Mouse (Mus musculus) forebrain, embryonic 15.5 days (tissue): ENCODE data around the gene Ccsap. TPM values are rescaled to one million over a fixed set of nuclear protein-coding genes. Genes with fewer than 3 reads are reported as not detected.

ENCODE experiments used
- ATAC-seq: fragments of 200-750 bp; cut with Nextera tagmentation; replicated peaks from 2 replicates; pipeline ENCODE4 v1.8.0; 2017; ENCODE audit warnings: mild to moderate bottlenecking, moderate TSS enrichment, moderate library complexity
- H3K27ac ChIP-seq: fragments of 300-500 bp; sonication (generic); replicated peaks from 2 replicates; pipeline ENCODE4 v1.5.1; 2015; ENCODE audit warnings: mild to moderate bottlenecking, inconsistent platforms
- H3K27me3 ChIP-seq: fragments of 300-500 bp; sonication (generic); 2 replicates; pipeline ENCODE4 v1.6.1; 2015; ENCODE audit warnings: inconsistent platforms
- H3K36me3 ChIP-seq: fragments of 300-500 bp; sonication (generic); 2 replicates; pipeline ENCODE4 v1.6.1; 2015; ENCODE audit warnings: mild to moderate bottlenecking, inconsistent platforms
- H3K4me1 ChIP-seq: fragments of 300-500 bp; sonication (generic); 2 replicates; pipeline ENCODE4 v1.6.1; 2015; ENCODE audit warnings: inconsistent platforms
- H3K4me2 ChIP-seq: fragments of 300-500 bp; sonication (generic); replicated peaks from 2 replicates; pipeline ENCODE4 v1.6.1; 2015; ENCODE audit warnings: mild to moderate bottlenecking, inconsistent platforms
- H3K4me3 ChIP-seq: fragments of 300-500 bp; sonication (generic); 2 replicates; pipeline ENCODE4 v1.5.1; 2015; ENCODE audit warnings: mild to moderate bottlenecking, inconsistent platforms
- H3K9ac ChIP-seq: fragments of 300-500 bp; sonication (generic); replicated peaks from 2 replicates; pipeline ENCODE4 v1.6.1; 2015; ENCODE audit warnings: mild to moderate bottlenecking, inconsistent platforms
- H3K9me3 ChIP-seq: fragments of 300-500 bp; sonication (generic); 2 replicates; pipeline ENCODE4 v1.6.1; 2016; ENCODE audit warnings: inconsistent platforms
- WGBS: fragments of 180-500 bp; shearing (Covaris S2); methylation state at CpG from one replicate; pipeline ENCODE4 v1.1.7; 2015; ENCODE audit warnings: mixed read lengths; 5-methylcytosine and 5-hydroxymethylcytosine counted together
- polyA plus RNA-seq: library from polyadenylated mRNA; unstranded; fragments of >200 nt; fragmentation: Nextera tagmentation; extraction: Ambion mirVana; gene quantifications from 2 replicates; pipeline ENCODE4 v1.2.1, GENCODE M21; 2015

Ccsap gene
- polyA plus RNA-seq, 1 experiment from 2014 or later = 8.2 TPM

- Histone ChIP-seq H3K36me3 (no peaks in the 10 kb centered on the region), H3K4me3 (no peak overlapping the region), H3K9me3 (no peaks in the 10 kb centered on the region), H3K4me2 (no peak overlapping the region), H3K4me1 (peaks cover 37% of the 10 kb centered on the region), H3K27me3 (no peaks in the 10 kb centered on the region), H3K27ac (no peak overlapping the region), H3K9ac (no peak overlapping the region)
- ATAC-seq = no peak
- WGBS = 79% methylated on average over 7 of the region's 7 CpGs
These were observed 51.3 kb downstream of the Ccsap start for GRCm38 (mm10) chr8:123808671-123809070.

- no peak for ATAC-seq
- H3K9ac ChIP-seq = no peak overlapping the region
- peaks cover 37% of the 10 kb centered on the region for H3K4me1 ChIP-seq
- peak overlapping the region; percentile 80; the same call in 1 of the 2 replicates for H3K4me2 ChIP-seq
- WGBS = 66% methylated on average over 6 of the region's 6 CpGs
- H3K4me3 ChIP-seq = no peak overlapping the region
- no peak overlapping the region for H3K27ac ChIP-seq
- H3K9me3 ChIP-seq = no peaks in the 10 kb centered on the region
- no peaks in the 10 kb centered on the region for H3K36me3 ChIP-seq
- no peaks in the 10 kb centered on the region for H3K27me3 ChIP-seq
These were observed 52.0 kb downstream of the Ccsap start for GRCm38 (mm10) chr8:123807852-123808573.

- H3K9ac ChIP-seq = peak overlapping the region; percentile 91
- H3K27ac ChIP-seq = no peak overlapping the region
- ATAC-seq = no peak
- H3K4me2 ChIP-seq = peak overlapping the region; percentile 80
- H3K4me3 ChIP-seq = peak overlapping the region; percentile 83
- H3K36me3 ChIP-seq = no peaks in the 10 kb centered on the region
- H3K9me3 ChIP-seq = no peaks in the 10 kb centered on the region
- H3K27me3 ChIP-seq = no peaks in the 10 kb centered on the region
- WGBS = 7% methylated on average over 14 of the region's 14 CpGs
- H3K4me1 ChIP-seq = peaks cover 37% of the 10 kb centered on the region
These were observed 53.0 kb downstream of the Ccsap start for GRCm38 (mm10) chr8:123807024-123807431.

DNA sequence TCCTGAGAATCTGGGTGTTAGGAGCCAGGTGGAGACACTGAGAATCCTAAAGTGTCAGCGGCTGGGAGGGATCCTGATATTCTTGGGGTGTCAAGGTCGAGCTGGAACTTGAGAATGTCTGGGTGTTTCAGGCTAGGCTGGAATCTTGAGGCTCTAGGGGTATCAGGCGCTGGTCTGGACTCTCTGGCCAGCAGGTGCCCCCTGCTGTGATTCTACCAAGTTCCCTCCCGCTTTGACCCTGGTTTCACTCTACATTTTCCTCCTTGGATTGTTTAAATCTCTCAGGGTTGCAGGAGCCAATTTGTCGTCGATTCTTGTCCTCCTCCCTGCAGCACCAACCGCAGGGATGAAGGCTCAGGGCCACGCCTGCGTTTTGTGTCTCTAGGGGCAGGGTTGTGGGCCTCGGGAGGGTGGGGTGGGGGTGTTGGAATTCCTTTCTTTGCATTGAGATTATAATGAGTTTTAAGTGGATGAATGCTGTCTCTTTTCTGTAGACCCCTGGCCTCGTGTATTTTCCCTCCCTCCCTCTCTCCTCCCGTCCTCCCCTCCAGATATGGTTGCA is 53.6 kb downstream of the Ccsap start:
- H3K36me3 ChIP-seq = no peaks in the 10 kb centered on the region
- WGBS = under 1% methylated on average over 12 of the region's 12 CpGs
- no peaks in the 10 kb centered on the region for H3K9me3 ChIP-seq
- peak overlapping the region; percentile 91 for H3K9ac ChIP-seq
- peak overlapping the region; percentile 83 for H3K4me3 ChIP-seq
- H3K4me1 ChIP-seq = peaks cover 37% of the 10 kb centered on the region
- no peak for ATAC-seq
- H3K4me2 ChIP-seq = peak overlapping the region; percentile 80
- no peaks in the 10 kb centered on the region for H3K27me3 ChIP-seq
- peak overlapping the region; percentile 76 for H3K27ac ChIP-seq

- Histone ChIP-seq H3K27me3 (no peaks in the 10 kb centered on the region), H3K4me2 (peak within 1 kb of the TSS; percentile 80), H3K9me3 (no peaks in the 10 kb centered on the region), H3K9ac (peak within 1 kb of the TSS; percentile 91), H3K36me3 (no peaks in the 10 kb centered on the region), H3K4me1 (peaks cover 37% of the 10 kb centered on the region), H3K4me3 (peak within 1 kb of the TSS; percentile 83), H3K27ac (peak within 1 kb of the TSS; percentile 76)
- ATAC-seq = peak; percentile 95
- WGBS = under 1% methylated on average over 47 of the region's 48 CpGs
These were observed 54.2 kb downstream of the Ccsap start, which contains the start of gene Rab4a for GRCm38 (mm10) chr8:123805718-123806373. TSS of gene Rab4a (plus strand) at chr8:123805985.

DNA sequence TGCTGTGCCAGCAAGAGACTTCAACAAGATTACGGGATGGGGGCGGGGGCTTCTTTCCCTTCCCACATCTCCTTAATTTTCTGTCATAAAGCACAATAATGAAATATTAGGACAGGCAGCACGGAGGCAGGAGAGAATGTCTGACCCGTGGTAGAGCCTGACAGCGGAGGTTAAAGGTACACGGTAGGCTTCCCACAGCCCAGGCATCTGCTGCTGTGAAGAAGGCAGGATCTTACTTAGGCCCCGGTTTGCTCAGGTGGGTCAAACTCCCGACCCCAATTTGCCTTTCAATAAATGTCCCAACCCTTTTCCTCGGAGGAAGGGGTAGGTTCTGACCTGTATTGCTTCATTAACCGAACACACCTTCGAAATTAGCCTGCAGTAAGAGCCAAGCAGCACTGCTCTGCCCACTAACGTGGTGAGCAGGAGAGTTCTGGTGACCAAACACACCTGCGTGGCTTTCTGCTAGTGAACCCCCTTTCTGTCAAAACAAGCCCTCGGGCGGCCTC is 54.7 kb downstream of the Ccsap start:
- Histone ChIP-seq H3K4me1 (peaks cover 37% of the 10 kb centered on the region), H3K4me3 (peak overlapping the region; percentile 83), H3K9me3 (no peaks in the 10 kb centered on the region), H3K4me2 (peak overlapping the region; percentile 80), H3K36me3 (no peaks in the 10 kb centered on the region), H3K27ac (peak overlapping the region; percentile 76), H3K9ac (peak overlapping the region; percentile 91), H3K27me3 (no peaks in the 10 kb centered on the region)
- peak; percentile 44 for ATAC-seq
- whole genome bisulfite sequencing = 15% methylated on average over 15 of the region's 15 CpGs

- no peak for ATAC-seq
These were observed 55.4 kb downstream of the Ccsap start for GRCm38 (mm10) chr8:123804586-123804985.

DNA sequence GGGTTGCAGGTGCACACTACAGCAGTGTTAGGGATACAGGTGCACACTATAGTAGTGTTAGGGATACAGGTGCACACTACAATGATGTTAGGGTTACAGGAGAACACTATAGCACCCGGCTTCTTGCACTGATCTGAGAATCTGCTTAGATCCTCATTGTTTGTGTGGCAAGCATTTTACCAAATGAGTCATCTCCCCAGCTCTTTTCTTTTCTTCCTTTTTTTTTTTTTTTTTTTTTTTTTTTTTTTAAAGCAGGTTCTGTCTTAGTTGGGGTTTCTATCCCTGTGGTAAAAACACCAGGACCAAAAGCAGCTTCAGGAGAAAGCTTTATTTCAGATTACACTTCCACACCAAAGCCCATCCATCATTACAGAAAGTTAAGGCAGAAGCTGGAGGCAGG is 56.4 kb downstream of the Ccsap start:
- Histone ChIP-seq H3K27me3 (no peaks in the 10 kb centered on the region), H3K27ac (no peak overlapping the region), H3K9ac (no peak overlapping the region), H3K36me3 (no peaks in the 10 kb centered on the region), H3K9me3 (no peaks in the 10 kb centered on the region), H3K4me3 (no peak overlapping the region), H3K4me1 (peaks cover 29% of the 10 kb centered on the region), H3K4me2 (no peak overlapping the region)
- no peak for ATAC-seq
- 79% methylated on average over 1 of the region's 1 CpGs for WGBS

More at GRCm38 (mm10) chr8:123804586-123804985, 55.4 kb downstream of the Ccsap start:
- Histone ChIP-seq H3K9ac (0 out of 2 replicates have a peak overlapping the region, but pooled peaks have one; percentile 91), H3K4me1 (peaks cover 37% of the 10 kb centered on the region), H3K4me2 (no peak overlapping the region), H3K27me3 (no peaks in the 10 kb centered on the region), H3K36me3 (no peaks in the 10 kb centered on the region), H3K27ac (no peak overlapping the region), H3K9me3 (no peaks in the 10 kb centered on the region), H3K4me3 (no peak overlapping the region)
- WGBS = 84% methylated on average over 7 of the region's 7 CpGs

DNA sequence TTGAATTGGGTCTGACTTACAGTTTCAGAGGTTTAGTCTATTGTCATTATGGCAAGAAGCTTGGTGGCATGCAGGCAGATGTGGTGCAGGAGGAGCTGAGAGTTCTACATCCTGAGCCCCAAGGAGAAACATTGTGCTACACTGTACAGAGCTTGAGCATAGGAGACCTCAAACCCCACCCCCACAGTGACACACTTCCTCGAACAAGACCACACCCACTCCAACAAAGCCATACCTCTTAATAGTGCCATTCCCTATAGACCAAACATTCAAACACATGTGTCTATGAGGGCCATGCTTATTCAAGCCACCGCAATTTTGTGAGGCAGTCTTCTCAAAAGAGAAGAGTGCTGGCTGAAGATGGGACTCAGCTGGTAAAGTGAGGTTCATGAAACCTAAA is 58.5 kb downstream of the Ccsap start:
- Histone ChIP-seq H3K9ac (no peak overlapping the region), H3K27ac (no peak overlapping the region), H3K4me2 (no peak overlapping the region), H3K4me1 (peaks cover 10% of the 10 kb centered on the region), H3K4me3 (no peak overlapping the region), H3K36me3 (no peaks in the 10 kb centered on the region), H3K27me3 (no peaks in the 10 kb centered on the region), H3K9me3 (no peaks in the 10 kb centered on the region)
- 82% methylated on average over 2 of the region's 2 CpGs for WGBS
- no peak for ATAC-seq

- Histone ChIP-seq H3K36me3 (no peaks in the 10 kb centered on the region), H3K9me3 (no peaks in the 10 kb centered on the region), H3K4me2 (no peak overlapping the region), H3K4me3 (no peak overlapping the region), H3K9ac (no peak overlapping the region), H3K4me1 (peaks cover 6% of the 10 kb centered on the region), H3K27ac (no peak overlapping the region), H3K27me3 (no peaks in the 10 kb centered on the region)
- no peak for ATAC-seq
- WGBS = 90% methylated on average over 7 of the region's 7 CpGs
These were observed 59.1 kb downstream of the Ccsap start for GRCm38 (mm10) chr8:123800867-123801266.

DNA sequence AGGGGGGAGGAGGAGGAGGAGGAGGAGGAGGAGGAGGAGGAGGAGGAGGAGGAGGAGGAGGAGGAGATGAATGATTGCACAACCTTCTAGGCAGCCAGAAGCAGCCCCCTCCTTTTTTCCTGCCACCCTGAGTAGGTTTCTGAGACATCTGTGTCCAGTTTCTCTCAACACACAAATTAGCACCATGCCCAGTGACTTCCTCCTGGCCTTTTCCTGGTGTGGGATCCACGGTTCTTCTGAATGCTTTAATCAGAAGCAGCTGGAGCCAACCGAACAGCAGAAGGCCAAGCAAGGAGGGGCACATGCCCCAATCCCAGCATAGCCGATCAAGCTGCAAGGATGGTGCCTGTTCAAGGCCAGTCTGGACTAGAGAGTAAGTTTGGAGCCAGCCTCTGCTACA is 60.1 kb downstream of the Ccsap start:
- Histone ChIP-seq H3K4me3 (no peak overlapping the region), H3K27me3 (no peaks in the 10 kb centered on the region), H3K9me3 (no peaks in the 10 kb centered on the region), H3K27ac (no peak overlapping the region), H3K4me2 (no peak overlapping the region), H3K4me1 (no peaks in the 10 kb centered on the region), H3K9ac (no peak overlapping the region), H3K36me3 (no peaks in the 10 kb centered on the region)
- ATAC-seq = no peak
- WGBS = 75% methylated on average over 3 of the region's 3 CpGs

DNA sequence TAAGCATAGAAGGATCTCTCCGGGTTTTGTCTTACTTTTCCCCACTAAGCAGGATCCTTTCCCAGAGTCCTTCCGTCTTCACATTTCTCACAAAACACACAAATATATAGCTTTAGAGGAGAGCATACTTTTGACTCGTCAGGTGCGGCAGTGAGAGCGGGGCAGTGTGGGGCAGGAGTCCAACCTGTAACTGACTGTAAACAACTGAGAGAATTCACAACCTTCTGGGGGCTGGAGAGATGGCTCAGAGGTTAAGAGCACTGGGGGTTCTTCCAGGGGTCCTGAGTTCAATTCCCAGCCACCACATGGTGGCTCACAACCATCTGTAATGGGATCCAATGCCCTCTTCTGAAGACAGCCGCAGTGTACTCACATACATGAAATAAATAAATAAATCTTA is 60.6 kb downstream of the Ccsap start:
- no peak for ATAC-seq
- no peak overlapping the region for H3K4me2 ChIP-seq
- 84% methylated on average over 6 of the region's 6 CpGs for WGBS
- no peaks in the 10 kb centered on the region for H3K4me1 ChIP-seq
- H3K27ac ChIP-seq = no peak overlapping the region
- H3K9ac ChIP-seq = no peak overlapping the region
- no peaks in the 10 kb centered on the region for H3K36me3 ChIP-seq
- no peak overlapping the region for H3K4me3 ChIP-seq
- H3K9me3 ChIP-seq = no peaks in the 10 kb centered on the region
- H3K27me3 ChIP-seq = no peaks in the 10 kb centered on the region
